ENCODE assay signal across 7 mouse cellular contexts in genomic region chr5:76975736-76976135, GRCm38 (mm10). TPM values are rescaled to one million over a fixed set of nuclear protein-coding genes. Genes with fewer than 3 reads are reported as not detected.
A peak's percentile ranks its signal among the peaks of the same experiment; 100 is the strongest.
DNase-seq lines count a peak whose midpoint lies in the region; ATAC-seq and TF ChIP-seq lines count a peak whose summit lies in the region.

No protein-coding gene starts in this region.

- peaks cover 21% of the 10 kb centered on the region for H3K36me3 ChIP-seq in embryonic facial prominence, embryonic 12.5 days
- H3K36me3 ChIP-seq in midbrain, postnatal 0 days (ENCODE audit: insufficient read depth, low read length): peaks cover 18% of the 10 kb centered on the region

- H3K4me2 ChIP-seq in embryonic facial prominence, embryonic 12.5 days (replicated peaks): peak overlapping the region; percentile 68
- H3K4me2 ChIP-seq in midbrain, postnatal 0 days (ENCODE audit: low read depth, low read length, poor library complexity, severe bottlenecking): peak overlapping the region; percentile 54

- H3K27me3 ChIP-seq in embryonic facial prominence, embryonic 12.5 days: no peaks in the 10 kb centered on the region
- no peaks in the 10 kb centered on the region for H3K27me3 ChIP-seq in midbrain, postnatal 0 days (ENCODE audit: insufficient read depth, low read length)

- no peak for ATAC-seq in embryonic facial prominence, embryonic 12.5 days (ENCODE audit: insufficient number of reproducible peaks, insufficient read depth, low FRiP score, low TSS enrichment)
- no peak for ATAC-seq in midbrain, postnatal 0 days (ENCODE audit: low FRiP score)

- TF ChIP-seq CTCF in midbrain, postnatal 0 days (IDR thresholded peaks at IDR 0.05): no peak

- WGBS in embryonic facial prominence, embryonic 12.5 days: 88% methylated on average over 8 of the region's 8 CpGs
- WGBS in midbrain, postnatal 0 days: 89% methylated on average over 8 of the region's 8 CpGs

- H3K4me1 ChIP-seq in embryonic facial prominence, embryonic 12.5 days: peaks cover 12% of the 10 kb centered on the region
- H3K4me1 ChIP-seq in midbrain, postnatal 0 days (ENCODE audit: insufficient read depth, low read length): peaks cover 13% of the 10 kb centered on the region; the same call in 1 of the 2 replicates

- H3K9ac ChIP-seq in embryonic facial prominence, embryonic 12.5 days: peak overlapping the region; percentile 83; the same call in 1 of the 2 replicates
- no peak overlapping the region for H3K9ac ChIP-seq in midbrain, postnatal 0 days (replicated peaks; ENCODE audit: low read length, poor library complexity, severe bottlenecking)

- peak; percentile 36 for DNase-seq in kidney, postnatal 10 days
- no peak for DNase-seq in kidney, postnatal 25 days
- DNase-seq in induced T-regulatory cell, adult 2 months (ENCODE audit: low read depth): peak; percentile 45
- DNase-seq in midbrain, postnatal 0 days (ENCODE audit: low spot score): no peak
- no peak for DNase-seq in gastrocnemius, postnatal 36 days
- DNase-seq in yolk sac, embryonic 10.5 days (ENCODE audit: low spot score): no peak

- H3K9me3 ChIP-seq in embryonic facial prominence, embryonic 12.5 days: no peaks in the 10 kb centered on the region
- no peaks in the 10 kb centered on the region for H3K9me3 ChIP-seq in midbrain, postnatal 0 days (ENCODE audit: low read length)

- no peak overlapping the region for H3K27ac ChIP-seq in embryonic facial prominence, embryonic 12.5 days
- no peak overlapping the region for H3K27ac ChIP-seq in midbrain, postnatal 0 days (ENCODE audit: low read depth, low read length)

- peak overlapping the region; percentile 93 for H3K4me3 ChIP-seq in embryonic facial prominence, embryonic 12.5 days
- H3K4me3 ChIP-seq in midbrain, postnatal 0 days (ENCODE audit: low read depth, low read length): peak overlapping the region; percentile 91

- intact Hi-C loops in gastrocnemius, postnatal 36 days (cut with DNase I): loop anchor here (10.0 kb wide), 1 partner anchor 381 kb away; no protein-coding TSS in a partner anchor

RNA-seq across cellular contexts. Expression of gene Srp72, which starts 1.3 kb away (rescaled TPM):
- 87.8 and 93.5 TPM in 2 replicates for polyA plus RNA-seq in embryonic facial prominence, embryonic 12.5 days (2016; fragmentation: Nextera tagmentation; extraction: Ambion mirVana)
- 69.8 and 80.3 TPM in 2 replicates for total RNA-seq in midbrain, postnatal 0 days (2014; rRNA removed)
- polyA plus RNA-seq in midbrain, postnatal 0 days (2015; fragmentation: Nextera tagmentation; extraction: Ambion mirVana): 74.3 and 76.7 TPM in 2 replicates
- total RNA-seq in gastrocnemius, postnatal 36 days (2021): 10 to 100 TPM; 51.1 to 60.5 TPM

RNA-seq across cellular contexts. Expression of gene Ppat, which starts 24.4 kb away (rescaled TPM):
- 26.9 and 29.9 TPM in 2 replicates for polyA plus RNA-seq in embryonic facial prominence, embryonic 12.5 days (2016; fragmentation: Nextera tagmentation; extraction: Ambion mirVana)
- total RNA-seq in midbrain, postnatal 0 days (2014; rRNA removed): 10.7 and 14.0 TPM in 2 replicates
- polyA plus RNA-seq in midbrain, postnatal 0 days (2015; fragmentation: Nextera tagmentation; extraction: Ambion mirVana): 7.8 and 8.2 TPM in 2 replicates
- 10 to 100 TPM; 18.6 to 21.8 TPM for total RNA-seq in gastrocnemius, postnatal 36 days (2021)

RNA-seq across cellular contexts. Expression of gene Paics, which starts 24.6 kb away (rescaled TPM):
- 298 and 308 TPM in 2 replicates for polyA plus RNA-seq in embryonic facial prominence, embryonic 12.5 days (2016; fragmentation: Nextera tagmentation; extraction: Ambion mirVana)
- 96.6 and 116 TPM in 2 replicates for total RNA-seq in midbrain, postnatal 0 days (2014; rRNA removed)
- 137 and 144 TPM in 2 replicates for polyA plus RNA-seq in midbrain, postnatal 0 days (2015; fragmentation: Nextera tagmentation; extraction: Ambion mirVana)
- total RNA-seq in gastrocnemius, postnatal 36 days (2021): 100 to 1,000 TPM; 123 TPM

RNA-seq across cellular contexts. Expression of gene Arl9, which starts 28.1 kb away (rescaled TPM):
- not detected in 2 replicates for polyA plus RNA-seq in embryonic facial prominence, embryonic 12.5 days (2016; fragmentation: Nextera tagmentation; extraction: Ambion mirVana)
- not detected in 2 replicates for total RNA-seq in midbrain, postnatal 0 days (2014; rRNA removed)
- polyA plus RNA-seq in midbrain, postnatal 0 days (2015; fragmentation: Nextera tagmentation; extraction: Ambion mirVana): not detected in 2 replicates
- total RNA-seq in gastrocnemius, postnatal 36 days (2021): not detected

RNA-seq across cellular contexts. Expression of gene Thegl, which starts 40.1 kb away (rescaled TPM):
- polyA plus RNA-seq in embryonic facial prominence, embryonic 12.5 days (2016; fragmentation: Nextera tagmentation; extraction: Ambion mirVana): not detected in 2 replicates
- 0.38 TPM in 1 of 2 replicates, not detected in the other for total RNA-seq in midbrain, postnatal 0 days (2014; rRNA removed)
- polyA plus RNA-seq in midbrain, postnatal 0 days (2015; fragmentation: Nextera tagmentation; extraction: Ambion mirVana): 0.52 and 1.0 TPM in 2 replicates
- total RNA-seq in gastrocnemius, postnatal 36 days (2021): not detected

Comparison
In these comparisons a context has a peak if more than half of its experiments do, and no peak if none do; other contexts are left out.
1. DNase-seq: peak in kidney, postnatal 10 days (single experiment) and induced T-regulatory cell, adult 2 months (single experiment); none in kidney, postnatal 25 days (0 of 2), midbrain, postnatal 0 days (single experiment), gastrocnemius, postnatal 36 days (0 of 2) and yolk sac, embryonic 10.5 days (single experiment).